Mouse (Mus musculus) heart, adult 11 months (tissue): ENCODE measurements around the gene Igsf1.
A peak's percentile ranks its signal among the peaks of the same experiment; 100 is the strongest.

Experiments used
- DNase-seq: peaks from one replicate; pipeline ENCODE4 v3.0.0; 2022

The Igsf1 gene

GRCm38 (mm10) chrX:49797213-49798019 lies at the start of gene Igsf1:
Igsf1 (minus strand) TSS chrX:49797749.
- DNase-seq = peak; percentile 89

- no peak for DNase-seq
Measured at GRCm38 (mm10) chrX:49770828-49771227, 26.7 kb downstream of the Igsf1 start.

GRCm38 (mm10) chrX:49745192-49745591 lies 52.4 kb downstream of the Igsf1 start:
- DNase-seq = no peak

GRCm38 (mm10) chrX:49734959-49735358 lies 62.6 kb downstream of the Igsf1 start, which contains the start of gene Olfr1321:
Olfr1321 (minus strand) TSS chrX:49735059.
- DNase-seq = no peak
